In the genomic region with DNA sequence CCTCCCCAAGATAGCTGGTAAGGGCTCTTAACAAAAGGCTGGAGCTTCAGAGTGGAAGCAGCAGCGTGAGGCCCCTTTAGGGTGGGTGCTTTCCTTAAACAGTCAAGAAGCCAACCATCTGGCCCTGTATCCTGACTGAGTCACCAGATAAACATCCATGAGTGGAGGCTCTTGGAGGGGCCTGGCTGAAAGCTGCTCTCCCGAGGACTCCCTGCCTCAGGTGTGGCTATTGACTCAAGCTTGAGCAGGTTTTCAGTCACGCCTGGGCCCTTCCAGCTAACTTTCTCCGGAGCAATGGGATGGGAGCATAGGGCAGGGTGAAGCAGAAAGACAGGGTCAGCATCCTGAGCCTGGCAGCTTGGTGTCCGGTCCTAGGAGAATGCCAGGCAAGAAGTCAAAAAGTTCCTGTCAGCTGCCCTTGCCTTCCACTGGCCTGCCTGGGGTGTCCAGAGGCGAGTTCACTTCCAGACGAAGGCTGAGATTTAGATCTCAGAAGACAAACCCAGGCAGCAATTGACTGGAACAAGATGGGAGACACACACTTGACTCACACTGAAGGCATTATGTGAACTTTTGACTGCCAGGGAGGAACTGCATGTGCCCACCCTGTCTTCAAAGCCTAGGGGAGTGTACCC, we compare ENCODE assay signal across 8 mouse cellular contexts. TPM values are rescaled to one million over a fixed set of nuclear protein-coding genes. Genes with fewer than 3 reads are reported as not detected.
DNase-seq lines count a peak whose midpoint lies in the region; ATAC-seq and TF ChIP-seq lines count a peak whose summit lies in the region.

No protein-coding gene starts in this region.

- peak; percentile 76 for DNase-seq in urinary bladder, postnatal 14 days (ENCODE audit: low spot score)
- DNase-seq in urinary bladder, adult 2 months (ENCODE audit: low spot score): no peak
- no peak for DNase-seq in liver, postnatal 0 days
- DNase-seq in retina, postnatal 1 day: no peak
- DNase-seq in adrenal gland, adult 8-10 months: no peak

- no peaks in the 10 kb centered on the region for H3K27me3 ChIP-seq in forebrain, embryonic 16.5 days (replicated peaks; ENCODE audit: control insufficient read depth, insufficient read depth, low read length)
- no peaks in the 10 kb centered on the region for H3K27me3 ChIP-seq in forebrain, embryonic 15.5 days
- no peaks in the 10 kb centered on the region for H3K27me3 ChIP-seq in liver, postnatal 0 days (ENCODE audit: insufficient read depth, low read length)

- no peaks in the 10 kb centered on the region for H3K9me3 ChIP-seq in forebrain, embryonic 16.5 days (ENCODE audit: control insufficient read depth, low read length)
- no peaks in the 10 kb centered on the region for H3K9me3 ChIP-seq in forebrain, embryonic 15.5 days
- H3K9me3 ChIP-seq in liver, postnatal 0 days (ENCODE audit: low read length): no peaks in the 10 kb centered on the region

- no peak for TF ChIP-seq CTCF in liver, postnatal 0 days (IDR thresholded peaks at IDR 0.05; ENCODE audit: low read depth)

- H3K4me2 ChIP-seq in forebrain, embryonic 16.5 days (ENCODE audit: low read length): no peak overlapping the region
- H3K4me2 ChIP-seq in forebrain, embryonic 15.5 days (replicated peaks): no peak overlapping the region
- H3K4me2 ChIP-seq in liver, postnatal 0 days (ENCODE audit: low read depth, low read length): peak overlapping the region; percentile 0; the same call in 1 of the 2 replicates

- TF ChIP-seq EP300 in liver, postnatal 0 days (IDR thresholded peaks at IDR 0.05; ENCODE audit: low read depth): no peak

- no peak overlapping the region for H3K4me3 ChIP-seq in forebrain, embryonic 16.5 days (replicated peaks; ENCODE audit: low read length)
- H3K4me3 ChIP-seq in forebrain, embryonic 15.5 days: no peak overlapping the region
- no peak overlapping the region for H3K4me3 ChIP-seq in liver, postnatal 0 days (ENCODE audit: low read depth, low read length)

- no peak overlapping the region for H3K27ac ChIP-seq in forebrain, embryonic 16.5 days (ENCODE audit: low read length)
- H3K27ac ChIP-seq in forebrain, embryonic 15.5 days (replicated peaks): no peak overlapping the region
- H3K27ac ChIP-seq in liver, postnatal 0 days (ENCODE audit: low read depth): peak overlapping the region; percentile 1; the same call in 1 of the 2 replicates

- H3K4me1 ChIP-seq in forebrain, embryonic 16.5 days (replicated peaks; ENCODE audit: control insufficient read depth, insufficient read depth, low read length): peaks cover 22% of the 10 kb centered on the region
- peaks cover 29% of the 10 kb centered on the region for H3K4me1 ChIP-seq in forebrain, embryonic 15.5 days
- peaks cover 27% of the 10 kb centered on the region for H3K4me1 ChIP-seq in liver, postnatal 0 days (ENCODE audit: insufficient read depth)

- no peak for ATAC-seq in forebrain, embryonic 16.5 days
- ATAC-seq in forebrain, embryonic 15.5 days (replicated peaks): no peak
- peak; percentile 24 for ATAC-seq in liver, postnatal 0 days
- ATAC-seq in activated CD4-positive, CD25-positive, alpha-beta regulatory T cell, adult 4 months: no peak

- H3K9ac ChIP-seq in forebrain, embryonic 16.5 days (replicated peaks; ENCODE audit: low read depth, low read length): peak overlapping the region; percentile 22; the same call in 1 of the 2 replicates
- H3K9ac ChIP-seq in forebrain, embryonic 15.5 days (replicated peaks): no peak overlapping the region
- no peak overlapping the region for H3K9ac ChIP-seq in liver, postnatal 0 days (replicated peaks)

- 69% methylated on average over 7 of the region's 7 CpGs for WGBS in forebrain, embryonic 16.5 days
- WGBS in forebrain, embryonic 15.5 days: 71% methylated on average over 7 of the region's 7 CpGs
- 53% methylated on average over 7 of the region's 7 CpGs for WGBS in liver, postnatal 0 days (ENCODE audit: insufficient replicate concordance)

- H3K36me3 ChIP-seq in forebrain, embryonic 16.5 days (ENCODE audit: control insufficient read depth, insufficient read depth): no peaks in the 10 kb centered on the region
- no peaks in the 10 kb centered on the region for H3K36me3 ChIP-seq in forebrain, embryonic 15.5 days
- no peaks in the 10 kb centered on the region for H3K36me3 ChIP-seq in liver, postnatal 0 days (replicated peaks; ENCODE audit: insufficient read depth, low read length)

RNA-seq across cellular contexts. Expression of gene Irs2, which starts 30.4 kb away (rescaled TPM):
- polyA plus RNA-seq in forebrain, embryonic 16.5 days (2015; fragmentation: Nextera tagmentation; extraction: Ambion mirVana): 5.4 and 6.0 TPM in 2 replicates
- polyA plus RNA-seq in forebrain, embryonic 15.5 days (2015; fragmentation: Nextera tagmentation; extraction: Ambion mirVana): 7.1 and 7.5 TPM in 2 replicates
- 8.5 and 13.4 TPM in 2 replicates for polyA plus RNA-seq in urinary bladder, adult 2 months (2012; rRNA removed)
- 4.4 and 5.7 TPM in 2 replicates for polyA plus RNA-seq in liver, postnatal 0 days (2015; fragmentation: Nextera tagmentation; extraction: Ambion mirVana)
- polyA plus RNA-seq in activated CD4-positive, CD25-positive, alpha-beta regulatory T cell, adult 4 months (2017; shearing (Covaris generic)): under 1 TPM; 0.48 to 0.83 TPM
- 10 to 100 TPM; 18.6 to 28.6 (median 20.4) TPM for total RNA-seq in adrenal gland, adult 8-10 months (2022)
